Mouse (Mus musculus) G1E (cell line): ENCODE results near the gene Szrd1. TPM values are rescaled to one million over a fixed set of nuclear protein-coding genes. Genes with fewer than 3 reads are reported as not detected.

Experiments
- ATAC-seq: 2 replicates; pipeline ENCODE4 v1.8.0; 2016; ENCODE audit warnings: mild to moderate bottlenecking; ENCODE audit not compliant: insufficient number of reproducible peaks, poor library complexity, low FRiP score, severe bottlenecking; ENCODE audit errors: extremely low read depth
- DNase-seq: peaks from one replicate; pipeline ENCODE4 v3.0.0; 2012; ENCODE audit warnings: low spot score
- H3K27me3 ChIP-seq: 2 replicates; pipeline ENCODE4 v1.6.1; 2012; ENCODE audit warnings: mild to moderate bottlenecking, low read length, inconsistent platforms; ENCODE audit not compliant: insufficient read depth
- H3K36me3 ChIP-seq: replicated peaks from 2 replicates; pipeline ENCODE3; 2012; ENCODE audit warnings: mild to moderate bottlenecking, inconsistent platforms
- H3K4me1 ChIP-seq: 2 replicates; pipeline ENCODE4 v1.6.1; 2012; ENCODE audit warnings: low read depth, low read length, inconsistent platforms, mixed read lengths; ENCODE audit not compliant: insufficient read depth
- H3K4me3 ChIP-seq: 2 replicates; pipeline ENCODE4 v1.5.1; 2012; ENCODE audit warnings: low read depth, mild to moderate bottlenecking, inconsistent platforms, low read length, moderate library complexity, mixed read lengths
- H3K9me3 ChIP-seq: replicated peaks from 2 replicates; pipeline ENCODE4 v1.6.1; 2012; ENCODE audit warnings: inconsistent platforms
- CTCF ChIP-seq: IDR thresholded peaks from 2 replicates; pipeline ENCODE4 v1.5.1; 2012; ENCODE audit warnings: low read depth, low read length, inconsistent platforms, mixed read lengths
- GATA1 ChIP-seq: IDR thresholded peaks from 2 replicates; pipeline ENCODE4 v1.6.1; 2012; ENCODE audit warnings: borderline replicate concordance, low read length, inconsistent platforms, mixed read lengths
- GATA2 ChIP-seq: IDR thresholded peaks from 2 replicates; pipeline ENCODE4 v1.6.1; 2012; ENCODE audit warnings: low read depth, low read length, inconsistent platforms, borderline replicate concordance
- POLR2AphosphoS5 ChIP-seq: IDR thresholded peaks from 2 replicates; pipeline ENCODE4 v1.6.1; 2012; ENCODE audit warnings: low read depth, low read length, inconsistent platforms; ENCODE audit not compliant: insufficient replicate concordance
- TAL1 ChIP-seq: conservative IDR thresholded peaks from 2 replicates; pipeline ENCODE4 v1.6.1; 2012; ENCODE audit warnings: low read depth, low read length, inconsistent platforms, mixed read lengths
- polyA plus RNA-seq: library from polyadenylated mRNA; stranded (reverse); fragments of >175 nt; gene quantifications from 2 replicates; pipeline ENCODE4 v1.2.3, GENCODE M21; 2012
- total RNA-seq, 2 experiments: library from RNA; stranded (forward) in 1 of 2; stranded (reverse) in 1 of 2; fragments of 200-1000 nt in 1 of 2; fragments of >200 nt in 1 of 2; fragmentation: Nextera tagmentation in 1 of 2; gene quantifications; 2 replicates each; pipeline ENCODE4 v1.2.3; 2014 to 2017

Szrd1 gene
- total and polyA plus RNA-seq, 3 experiments: 37.2 to 150 (median 64.5) TPM

DNA sequence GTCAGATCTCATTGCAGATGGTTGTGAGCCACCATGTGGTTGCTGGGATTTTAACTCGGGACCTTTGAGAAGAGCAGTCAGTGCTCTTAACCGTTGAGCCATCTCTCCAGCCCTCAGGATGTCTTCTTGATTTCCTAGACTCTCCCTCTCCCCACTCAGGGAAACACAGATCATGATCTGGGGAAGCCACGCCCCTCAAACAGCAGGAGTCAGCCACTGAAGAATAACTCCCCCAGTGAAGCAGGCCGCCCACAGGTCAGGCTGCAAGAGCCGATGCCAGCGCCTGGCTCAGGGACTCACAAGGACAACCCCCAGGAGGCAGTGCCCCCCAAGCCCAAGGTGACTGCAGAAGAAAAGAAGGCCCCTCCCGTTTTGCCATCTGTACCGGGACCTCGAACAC, 42.9 kb downstream of the Szrd1 start:
- Histone ChIP-seq H3K4me3 (no peak overlapping the region), H3K4me1 (peaks cover 7% of the 10 kb centered on the region; the same call in 1 of the 2 replicates), H3K9me3 (0 out of 2 replicates have a peak, but pooled peaks cover under 1% of the 10 kb centered on the region), H3K36me3 (no peaks in the 10 kb centered on the region), H3K27me3 (peaks cover 20% of the 10 kb centered on the region)
- no peak for TF ChIP-seq TAL1
- no peak for TF ChIP-seq GATA2
- no peak for TF ChIP-seq GATA1
- no peak for TF ChIP-seq CTCF
- no peak for TF ChIP-seq POLR2AphosphoS5
- ATAC-seq (no peak), DNase-seq (no peak)

DNA sequence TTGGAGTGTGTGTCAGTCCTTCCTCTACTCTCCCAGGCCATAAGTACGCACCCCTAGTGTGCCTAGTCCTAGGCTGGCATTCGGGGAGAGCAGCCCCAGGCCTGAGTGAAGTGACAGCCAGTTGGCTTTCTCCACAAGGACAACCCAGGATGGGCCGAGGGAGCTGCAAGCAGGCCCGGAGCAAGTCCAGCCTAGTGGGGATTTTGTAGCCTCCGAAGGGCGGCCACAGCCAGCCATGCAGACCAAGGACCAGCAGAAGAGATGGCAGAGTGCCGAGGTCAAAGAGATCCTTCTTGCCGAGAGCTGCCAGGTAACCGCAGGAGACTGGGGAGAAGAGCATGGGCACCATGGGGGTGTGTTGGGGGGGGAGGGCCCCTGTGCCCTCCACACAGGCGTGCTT, 44.6 kb downstream of the Szrd1 start:
- TF ChIP-seq GATA2 (no peak), CTCF (no peak), POLR2AphosphoS5 (no peak), GATA1 (no peak)
- Histone ChIP-seq H3K36me3 (no peaks in the 10 kb centered on the region), H3K4me1 (peaks cover 7% of the 10 kb centered on the region; the same call in 1 of the 2 replicates), H3K4me3 (no peak overlapping the region), H3K27me3 (peaks cover 26% of the 10 kb centered on the region), H3K9me3 (no peaks in the 10 kb centered on the region)
- ATAC-seq: no peak
- no peak for DNase-seq

DNA sequence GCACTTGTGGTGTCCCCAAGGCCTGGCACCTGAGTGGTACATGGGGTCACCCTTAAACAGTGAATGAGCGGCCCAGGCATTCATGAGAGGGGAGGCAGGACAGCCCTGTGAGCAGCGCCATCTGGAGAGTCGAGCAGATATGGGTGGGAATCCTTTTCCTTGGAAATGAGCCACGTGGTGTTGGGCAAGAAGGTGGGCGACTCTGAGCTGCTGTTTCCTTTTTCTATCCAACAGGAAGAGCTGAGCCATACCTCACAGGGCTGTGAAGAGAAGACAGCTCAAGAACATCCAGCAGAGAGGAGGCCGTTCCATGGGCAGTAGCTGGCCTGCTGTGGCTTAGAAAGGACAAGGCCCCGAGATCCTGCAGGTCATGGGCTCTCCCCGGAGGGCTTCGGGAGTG, 50.9 kb downstream of the Szrd1 start:
- Histone ChIP-seq H3K36me3 (no peaks in the 10 kb centered on the region), H3K4me3 (no peak overlapping the region), H3K4me1 (no peaks in the 10 kb centered on the region), H3K9me3 (no peaks in the 10 kb centered on the region), H3K27me3 (peaks cover 49% of the 10 kb centered on the region)
- TF ChIP-seq CTCF (no peak), GATA2 (no peak), GATA1 (no peak), TAL1 (no peak), POLR2AphosphoS5 (no peak)
- DNase-seq (no peak), ATAC-seq (no peak)

DNA sequence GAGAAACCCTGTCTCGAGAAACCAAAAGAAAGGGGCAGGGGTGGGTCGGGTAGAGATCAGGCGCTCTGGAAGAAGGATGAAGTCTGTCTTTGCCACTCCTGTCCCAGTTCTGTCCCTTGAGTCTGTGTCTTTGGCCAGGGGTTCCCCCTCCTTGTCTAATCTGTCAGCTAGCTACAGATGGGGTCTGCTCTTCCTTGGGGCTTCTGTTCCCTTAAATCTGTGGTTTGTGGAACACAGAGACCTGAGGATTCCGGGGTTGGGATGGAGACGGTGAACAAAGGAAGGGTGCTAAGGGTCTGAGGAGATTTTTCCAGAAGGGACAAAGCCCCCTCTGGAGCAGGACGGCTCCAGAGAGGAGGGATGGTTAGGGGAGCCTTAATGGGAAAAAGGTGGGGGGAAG, 51.5 kb downstream of the Szrd1 start, which contains the start of gene Spata21:
Spata21 (plus strand) TSS at position 301 of the 400 bp plus-strand sequence.
- TF ChIP-seq GATA2 (no peak), GATA1 (no peak)
- Histone ChIP-seq H3K4me3 (no peak within 1 kb of the TSS), H3K27me3 (peaks cover 52% of the 10 kb centered on the region), H3K9me3 (no peaks in the 10 kb centered on the region), H3K36me3 (no peaks in the 10 kb centered on the region), H3K4me1 (no peaks in the 10 kb centered on the region)
- no peak for ATAC-seq
- DNase-seq: no peak

DNA sequence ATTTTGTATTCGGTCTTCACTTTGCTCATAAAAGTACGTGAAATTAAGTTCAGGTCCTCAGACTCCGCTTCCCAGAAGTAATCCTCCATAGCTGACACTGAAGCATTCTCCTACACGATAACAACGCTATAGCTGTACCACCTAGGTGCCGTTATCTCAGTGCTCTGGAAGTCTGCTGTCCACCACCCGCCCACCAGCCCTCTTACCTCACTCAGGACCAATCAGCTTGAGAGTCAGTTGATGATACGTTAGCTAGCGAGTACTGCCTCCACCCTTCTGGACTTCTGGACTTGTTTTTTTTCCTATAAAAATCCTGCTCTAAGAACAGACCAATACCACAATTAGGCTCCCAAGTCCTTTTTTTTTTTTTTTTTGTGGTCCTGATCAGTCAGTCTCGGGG, 52.7 kb downstream of the Szrd1 start:
- DNase-seq (no peak), ATAC-seq (no peak)
- Histone ChIP-seq H3K36me3 (no peaks in the 10 kb centered on the region), H3K4me1 (no peaks in the 10 kb centered on the region), H3K27me3 (peaks cover 48% of the 10 kb centered on the region), H3K9me3 (no peaks in the 10 kb centered on the region), H3K4me3 (no peak overlapping the region)
- TF ChIP-seq CTCF: no peak
- no peak for TF ChIP-seq GATA2
- no peak for TF ChIP-seq TAL1
- TF ChIP-seq GATA1: no peak
- no peak for TF ChIP-seq POLR2AphosphoS5

DNA sequence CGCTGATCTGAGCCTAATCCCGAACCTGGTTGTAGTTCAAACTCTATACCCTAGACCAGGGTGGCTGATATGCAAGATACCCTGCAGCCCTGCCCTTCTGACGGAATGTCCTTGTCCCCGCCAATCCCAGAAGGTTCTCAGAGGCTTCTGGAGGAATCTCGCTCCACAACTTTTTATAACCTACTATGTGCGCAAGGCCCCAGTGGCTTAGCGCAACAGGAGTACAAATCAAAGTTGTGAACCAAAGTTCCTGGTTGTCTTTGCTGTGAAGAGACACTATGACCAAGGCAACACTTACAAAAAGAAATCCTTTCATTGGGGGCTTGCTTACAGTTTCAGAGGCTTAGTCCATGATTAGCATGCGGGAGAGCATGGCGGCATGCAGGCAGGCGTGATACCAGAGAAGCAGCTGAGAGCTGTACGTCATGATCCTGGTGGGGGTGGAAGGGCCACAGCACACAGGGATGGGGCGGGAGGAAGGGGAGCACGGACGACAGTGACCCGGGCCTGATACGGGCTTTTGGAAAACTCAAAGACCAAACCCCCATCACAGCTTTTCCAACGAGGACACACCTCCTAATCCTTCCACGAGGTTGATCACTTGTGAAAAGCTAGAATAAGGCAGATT, 61.0 kb downstream of the Szrd1 start:
- Histone ChIP-seq H3K27me3 (peaks cover 3% of the 10 kb centered on the region), H3K4me3 (peak overlapping the region; percentile 98; the same call in 1 of the 2 replicates), H3K36me3 (peaks cover 30% of the 10 kb centered on the region), H3K4me1 (peaks cover 35% of the 10 kb centered on the region), H3K9me3 (peaks cover 5% of the 10 kb centered on the region)
- ATAC-seq: no peak
- TF ChIP-seq TAL1: no peak
- no peak for DNase-seq
